Mouse (Mus musculus) forebrain, embryonic 13.5 days (tissue): ENCODE data around the gene Hsd17b11. TPM values are rescaled to one million over a fixed set of nuclear protein-coding genes. Genes with fewer than 3 reads are reported as not detected.

Source experiments
- ATAC-seq: fragments of 200-750 bp; cut with Nextera tagmentation; 2 replicates; pipeline ENCODE4 v1.8.0; 2017
- H3K27ac ChIP-seq: fragments of 300-500 bp; sonication (generic); 2 replicates; pipeline ENCODE4 v1.5.1; 2015; ENCODE audit warnings: inconsistent platforms, mild to moderate bottlenecking, moderate library complexity
- H3K27me3 ChIP-seq: fragments of 300-500 bp; sonication (generic); 2 replicates; pipeline ENCODE4 v1.6.1; 2015; ENCODE audit warnings: mild to moderate bottlenecking, inconsistent platforms
- H3K36me3 ChIP-seq: fragments of 300-500 bp; sonication (generic); 2 replicates; pipeline ENCODE4 v1.6.1; 2015; ENCODE audit warnings: mild to moderate bottlenecking, inconsistent platforms; ENCODE audit not compliant: poor library complexity, severe bottlenecking
- H3K4me1 ChIP-seq: fragments of 300-500 bp; sonication (generic); 2 replicates; pipeline ENCODE4 v1.6.1; 2015; ENCODE audit warnings: inconsistent platforms
- H3K4me2 ChIP-seq: fragments of 300-500 bp; sonication (generic); 2 replicates; pipeline ENCODE4 v1.6.1; 2015; ENCODE audit warnings: inconsistent platforms, mild to moderate bottlenecking, moderate library complexity
- H3K4me3 ChIP-seq: fragments of 300-500 bp; sonication (generic); 2 replicates; pipeline ENCODE4 v1.5.1; 2015; ENCODE audit warnings: mild to moderate bottlenecking, inconsistent platforms
- H3K9ac ChIP-seq: fragments of 300-500 bp; sonication (generic); 2 replicates; pipeline ENCODE4 v1.6.1; 2015; ENCODE audit warnings: mild to moderate bottlenecking, inconsistent platforms
- H3K9me3 ChIP-seq: fragments of 300-500 bp; sonication (generic); replicated peaks from 2 replicates; pipeline ENCODE4 v1.6.1; 2016; ENCODE audit warnings: inconsistent platforms
- WGBS: fragments of 180-500 bp; shearing (Covaris S2); methylation state at CpG from one replicate; pipeline ENCODE4 v1.1.7; 2015; 5-methylcytosine and 5-hydroxymethylcytosine counted together
- polyA plus RNA-seq: library from polyadenylated mRNA; unstranded; fragments of >200 nt; fragmentation: Nextera tagmentation; extraction: Ambion mirVana; gene quantifications from 2 replicates; pipeline ENCODE4 v1.2.1, GENCODE M21; 2015

The Hsd17b11 gene
- polyA plus RNA-seq, 1 experiment from 2014 or later, result 1.1 TPM

DNA sequence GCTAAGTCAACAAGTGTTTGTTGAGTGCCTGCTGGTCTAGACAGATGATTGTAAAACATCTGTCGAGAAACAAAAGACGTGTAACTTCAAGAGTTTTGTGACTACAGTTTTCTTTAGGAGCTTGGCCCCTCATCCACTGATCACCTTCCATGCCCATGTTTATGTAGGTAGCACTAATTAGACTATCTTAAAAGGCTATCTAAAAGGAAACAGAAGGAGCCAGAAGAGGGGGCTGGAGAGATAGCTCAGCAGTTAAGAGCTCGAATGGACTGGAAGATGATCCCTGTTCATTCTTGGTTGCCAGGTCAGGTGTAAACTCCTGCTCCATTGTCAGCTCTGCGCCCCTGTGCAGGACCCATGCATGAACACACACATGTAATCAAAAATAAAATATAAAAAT lies 26.4 kb upstream of the Hsd17b11 start:
- H3K36me3 ChIP-seq, result peaks cover 23% of the 10 kb centered on the region
- no peak for ATAC-seq
- no peaks in the 10 kb centered on the region for H3K9me3 ChIP-seq
- H3K27me3 ChIP-seq, result no peaks in the 10 kb centered on the region
- peak overlapping the region; percentile 57 for H3K4me2 ChIP-seq
- WGBS, result 54% methylated on average over 4 of the region's 4 CpGs
- no peak overlapping the region for H3K27ac ChIP-seq
- H3K4me1 ChIP-seq, result peaks cover 17% of the 10 kb centered on the region
- H3K9ac ChIP-seq, result no peak overlapping the region
- H3K4me3 ChIP-seq, result peak overlapping the region; percentile 70

DNA sequence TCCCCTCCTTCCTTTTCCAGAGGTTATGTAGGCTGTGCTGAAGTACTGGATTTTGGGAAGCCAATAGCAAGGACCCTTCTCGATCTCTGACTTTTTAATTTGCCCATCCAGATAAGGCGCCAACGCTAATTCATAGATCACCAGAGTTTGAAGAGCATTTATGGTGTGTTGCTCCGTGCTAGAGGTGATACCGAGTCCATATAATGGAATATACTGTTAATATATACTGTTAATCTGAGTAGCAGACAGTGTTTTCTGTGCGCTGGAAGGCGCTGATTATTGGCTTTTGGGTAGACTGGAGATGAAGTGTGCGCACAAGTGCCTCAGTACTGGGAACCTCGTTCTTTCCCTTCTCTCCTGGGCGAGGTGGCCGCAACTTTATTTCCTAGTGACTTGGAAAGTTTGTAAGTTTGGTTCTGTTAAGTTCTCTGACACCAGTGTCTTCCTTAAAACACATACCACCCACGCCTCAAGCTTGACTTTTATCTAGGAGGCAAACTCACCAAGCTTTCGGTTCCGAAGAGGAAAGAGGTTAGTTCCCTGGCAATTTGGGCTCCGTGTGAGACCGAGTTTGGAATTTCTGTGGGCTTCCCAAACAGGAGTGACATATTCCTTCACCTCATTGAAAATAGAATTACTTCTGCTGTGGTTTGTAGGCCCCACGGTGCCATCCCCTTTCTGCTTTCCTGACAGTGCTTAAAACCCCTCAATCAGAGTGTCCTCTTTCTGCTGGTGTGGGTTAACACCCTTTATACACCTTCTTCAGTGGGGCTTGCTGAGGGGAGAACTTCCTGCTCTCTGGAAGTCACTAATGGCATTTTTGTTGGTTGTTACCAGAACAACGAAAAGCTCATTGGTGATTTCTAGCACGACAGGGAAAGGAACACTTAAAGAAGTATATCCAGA lies 25.7 kb upstream of the Hsd17b11 start:
- Histone ChIP-seq H3K9me3 (no peaks in the 10 kb centered on the region), H3K9ac (peak overlapping the region; percentile 81), H3K27ac (peak overlapping the region; percentile 48; the same call in 1 of the 2 replicates), H3K36me3 (peaks cover 20% of the 10 kb centered on the region), H3K27me3 (no peaks in the 10 kb centered on the region), H3K4me2 (peak overlapping the region; percentile 57), H3K4me1 (peaks cover 17% of the 10 kb centered on the region), H3K4me3 (peak overlapping the region; percentile 70)
- WGBS, result 12% methylated on average over 19 of the region's 19 CpGs
- no peak; the same call in 1 of the 2 replicates for ATAC-seq

DNA sequence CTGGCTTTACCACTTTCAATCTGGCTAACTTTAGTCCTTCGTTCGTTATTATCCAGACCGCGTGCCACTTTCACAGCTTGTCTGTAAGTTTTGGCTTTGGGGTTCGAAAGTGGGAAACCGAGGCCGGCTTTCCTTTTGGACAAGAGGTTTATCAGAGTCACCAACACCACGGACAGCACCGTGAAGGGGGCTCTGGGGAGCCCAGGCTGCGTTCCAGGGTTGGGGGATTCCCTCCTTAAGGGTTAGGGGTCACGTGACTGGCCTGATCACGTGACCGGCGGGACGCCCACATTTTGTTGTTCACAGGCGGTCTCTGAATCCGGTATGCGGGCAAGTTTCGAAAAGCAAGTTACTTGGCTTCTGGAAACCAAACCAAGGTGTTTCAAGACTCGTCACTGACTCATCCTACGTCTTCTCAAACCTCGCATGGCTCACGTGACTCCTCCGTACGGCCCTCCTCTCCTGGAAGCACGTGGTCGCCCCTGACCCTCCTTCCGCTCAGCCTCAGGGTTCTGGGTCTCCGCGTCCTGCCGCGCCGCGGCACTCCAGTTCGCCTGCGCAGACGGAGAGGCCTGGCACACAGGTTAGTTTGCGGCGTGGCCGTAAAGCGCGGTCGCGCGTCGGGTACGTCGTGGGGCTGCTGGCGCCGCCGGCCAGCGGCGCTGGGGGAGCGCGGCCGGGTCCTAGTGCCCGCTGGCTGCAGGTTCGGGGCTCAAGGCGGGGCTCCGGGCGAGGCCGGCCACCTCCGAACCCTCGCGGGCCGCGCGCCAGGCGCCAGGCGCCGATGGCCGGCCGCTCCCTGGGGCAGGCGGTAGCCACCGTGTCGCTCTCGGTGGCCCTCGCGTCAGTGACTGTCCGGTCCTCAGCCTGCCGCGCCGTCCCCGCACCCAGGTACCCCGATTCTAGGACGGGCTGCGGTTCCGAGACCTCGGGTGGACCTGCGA lies 24.8 kb upstream of the Hsd17b11 start, which contains the start of gene Nudt9:
Gene Nudt9, plus strand, starts transcription at position 51 of the 944 bp plus-strand sequence.
- peak within 1 kb of the TSS; percentile 70 for H3K4me3 ChIP-seq
- H3K36me3 ChIP-seq, result peaks cover 11% of the 10 kb centered on the region
- H3K9me3 ChIP-seq, result no peaks in the 10 kb centered on the region
- H3K9ac ChIP-seq, result peak within 1 kb of the TSS; percentile 81
- H3K4me2 ChIP-seq, result peak within 1 kb of the TSS; percentile 57
- peaks cover 17% of the 10 kb centered on the region for H3K4me1 ChIP-seq
- H3K27ac ChIP-seq, result peak within 1 kb of the TSS; percentile 48
- ATAC-seq, result peak; percentile 99
- no peaks in the 10 kb centered on the region for H3K27me3 ChIP-seq
- 6% methylated on average over 82 of the region's 90 CpGs for WGBS

DNA sequence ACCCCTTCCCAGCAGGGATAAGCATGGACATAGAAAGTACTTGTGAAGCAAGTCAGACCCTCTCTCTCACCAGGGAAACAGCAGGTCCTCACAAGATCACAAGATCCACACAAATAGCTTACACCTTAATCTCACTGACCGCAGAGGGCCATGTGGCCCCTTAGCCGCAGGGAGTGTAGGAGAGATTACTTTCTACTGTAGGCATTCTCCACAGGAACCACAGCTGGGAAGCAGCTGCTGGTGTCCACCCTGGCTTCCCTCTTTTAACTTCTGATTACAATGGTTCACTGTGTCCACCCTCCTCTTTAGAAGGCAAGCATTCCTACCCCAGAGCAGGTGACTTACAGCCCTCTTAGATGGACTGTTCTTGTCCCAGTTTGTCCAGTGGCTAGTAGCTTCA lies 22.0 kb upstream of the Hsd17b11 start:
- Histone ChIP-seq H3K4me1 (peaks cover 17% of the 10 kb centered on the region), H3K4me3 (no peak overlapping the region), H3K27ac (no peak overlapping the region), H3K27me3 (no peaks in the 10 kb centered on the region), H3K4me2 (no peak overlapping the region), H3K9me3 (no peaks in the 10 kb centered on the region), H3K9ac (no peak overlapping the region), H3K36me3 (no peaks in the 10 kb centered on the region)
- 68% methylated on average over 2 of the region's 2 CpGs for WGBS
- ATAC-seq, result no peak

DNA sequence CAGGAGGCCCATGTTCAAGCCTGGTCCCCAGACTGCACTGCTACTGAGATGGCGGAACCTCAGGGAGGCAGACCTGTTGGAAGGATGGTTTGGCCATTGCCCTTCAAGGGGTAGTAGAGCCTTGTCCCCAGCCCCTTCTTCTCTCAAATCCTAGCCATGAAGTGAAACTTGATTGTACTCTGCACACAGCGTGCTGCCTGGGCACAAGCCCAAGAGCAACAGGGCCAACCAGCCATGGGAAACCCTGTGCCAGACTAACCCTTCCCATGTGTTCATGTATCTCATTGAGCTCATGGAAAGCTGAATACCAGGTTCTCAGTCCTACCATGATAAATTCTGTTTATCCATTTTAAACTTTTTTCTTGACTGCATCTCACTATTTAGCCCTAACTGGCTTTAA lies 21.2 kb upstream of the Hsd17b11 start:
- Histone ChIP-seq H3K4me3 (no peak overlapping the region), H3K27ac (no peak overlapping the region), H3K27me3 (no peaks in the 10 kb centered on the region), H3K4me1 (peaks cover 13% of the 10 kb centered on the region), H3K36me3 (no peaks in the 10 kb centered on the region), H3K9me3 (no peaks in the 10 kb centered on the region), H3K4me2 (no peak overlapping the region), H3K9ac (no peak overlapping the region)
- 87% methylated on average over 2 of the region's 2 CpGs for WGBS
- no peak for ATAC-seq

DNA sequence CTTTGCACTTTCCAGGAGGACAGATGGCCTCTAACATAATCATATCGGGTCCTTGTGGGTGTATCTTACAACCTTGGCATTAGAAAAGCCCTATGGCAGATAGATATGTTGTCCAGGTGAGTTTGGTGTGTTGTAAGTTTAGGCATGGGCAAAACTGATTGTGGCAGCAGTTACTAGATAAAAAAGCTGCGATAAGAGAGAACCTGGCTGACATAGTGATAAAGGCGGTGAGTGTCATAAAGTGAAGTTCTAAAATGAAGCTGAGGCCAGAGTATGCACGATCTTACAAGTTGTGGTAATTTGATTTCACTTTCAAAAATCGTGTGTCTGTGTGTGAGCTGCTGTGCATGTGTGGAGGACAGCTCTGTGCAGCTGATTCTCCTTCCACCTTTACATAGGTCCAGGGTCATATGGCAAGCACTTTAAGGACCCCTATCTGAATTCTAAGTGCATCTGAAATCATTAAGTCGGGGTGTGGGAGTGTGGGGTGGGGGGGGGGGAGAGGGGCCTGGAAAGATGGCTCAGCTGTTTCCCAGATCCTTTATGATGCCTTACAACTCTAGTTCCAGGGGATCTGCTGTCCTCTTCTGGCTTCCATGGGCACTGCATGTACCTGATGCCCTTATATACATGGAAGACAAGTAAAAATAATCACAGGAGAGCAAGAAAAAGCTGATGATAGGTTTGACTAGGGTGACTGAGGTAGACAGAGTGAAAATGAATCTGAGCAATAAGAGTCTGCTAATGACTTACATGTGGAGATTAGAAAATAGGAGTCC lies 17.6 kb upstream of the Hsd17b11 start:
- no peak overlapping the region for H3K27ac ChIP-seq
- no peaks in the 10 kb centered on the region for H3K27me3 ChIP-seq
- H3K4me2 ChIP-seq, result no peak overlapping the region
- WGBS, result 74% methylated on average over 6 of the region's 6 CpGs
- no peaks in the 10 kb centered on the region for H3K4me1 ChIP-seq
- H3K4me3 ChIP-seq, result no peak overlapping the region
- no peak for ATAC-seq
- no peak overlapping the region for H3K9ac ChIP-seq
- no peaks in the 10 kb centered on the region for H3K9me3 ChIP-seq
- H3K36me3 ChIP-seq, result no peaks in the 10 kb centered on the region

DNA sequence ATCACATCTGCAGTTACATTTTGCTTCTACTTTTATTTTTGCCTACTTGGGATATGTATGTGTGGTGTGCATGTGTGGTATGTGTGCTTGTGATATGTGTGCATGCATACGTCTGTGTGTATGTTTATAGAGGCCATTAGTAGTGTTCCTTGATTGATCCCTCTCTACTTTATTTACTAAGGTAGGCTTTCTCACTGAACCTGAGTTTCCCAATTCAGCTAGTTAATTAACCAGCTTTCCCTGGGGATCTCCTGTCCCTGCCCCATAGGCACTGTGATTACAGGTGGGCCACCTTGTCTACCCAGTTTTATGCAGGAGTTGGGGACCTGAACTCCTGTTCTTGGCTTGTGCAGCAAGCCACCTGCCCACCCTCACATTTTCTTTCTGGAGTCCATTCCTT lies 15.0 kb upstream of the Hsd17b11 start:
- no peak for ATAC-seq
- Histone ChIP-seq H3K9ac (no peak overlapping the region), H3K4me3 (no peak overlapping the region), H3K9me3 (no peaks in the 10 kb centered on the region), H3K4me2 (no peak overlapping the region), H3K4me1 (no peaks in the 10 kb centered on the region), H3K27me3 (no peaks in the 10 kb centered on the region), H3K36me3 (no peaks in the 10 kb centered on the region), H3K27ac (no peak overlapping the region)
- WGBS, result 96% methylated on average over 1 of the region's 1 CpGs

DNA sequence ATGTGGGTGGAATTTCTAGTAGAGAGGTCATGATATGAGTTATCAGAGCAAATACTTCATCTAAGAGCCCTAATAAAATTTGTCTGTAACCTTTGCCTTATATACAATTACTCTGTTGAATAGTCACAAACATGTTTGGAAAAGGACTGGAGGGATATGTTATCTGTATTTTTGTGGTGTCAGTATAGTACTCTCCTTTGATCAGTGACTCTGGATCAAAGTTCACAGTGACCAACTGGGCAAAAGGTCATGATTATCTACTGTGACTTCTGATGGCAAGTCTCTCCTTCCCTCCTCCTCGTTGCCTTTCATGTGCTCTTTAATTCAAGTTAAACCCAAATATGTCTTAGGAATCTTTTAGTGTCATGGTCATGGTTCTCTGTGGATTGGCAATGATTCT lies 14.1 kb upstream of the Hsd17b11 start:
- Histone ChIP-seq H3K9ac (no peak overlapping the region), H3K27ac (no peak overlapping the region), H3K27me3 (no peaks in the 10 kb centered on the region), H3K4me2 (no peak overlapping the region), H3K36me3 (no peaks in the 10 kb centered on the region), H3K4me1 (no peaks in the 10 kb centered on the region), H3K4me3 (no peak overlapping the region), H3K9me3 (no peaks in the 10 kb centered on the region)
- 70% methylated on average over 1 of the region's 1 CpGs for WGBS
- ATAC-seq, result no peak

DNA sequence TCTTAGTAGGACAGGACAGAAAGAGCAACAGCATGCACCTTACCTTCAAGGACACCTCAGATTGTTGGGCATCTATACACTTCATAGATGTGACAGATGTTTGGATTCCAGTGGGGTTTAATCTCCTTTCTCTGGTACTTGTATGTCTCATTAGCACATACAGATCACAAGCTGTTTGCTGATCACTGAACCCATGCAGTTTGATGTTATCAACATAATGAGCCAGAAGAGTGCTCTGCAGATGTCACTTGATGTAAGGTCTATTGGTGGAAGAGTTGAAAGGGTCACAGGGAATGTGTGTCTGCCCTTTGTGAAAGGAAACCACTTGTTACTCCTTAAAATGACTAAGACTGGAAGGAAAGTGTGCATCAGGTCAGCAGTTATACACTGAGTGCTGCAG lies 13.3 kb upstream of the Hsd17b11 start:
- H3K9me3 ChIP-seq, result no peaks in the 10 kb centered on the region
- no peak overlapping the region for H3K9ac ChIP-seq
- no peaks in the 10 kb centered on the region for H3K27me3 ChIP-seq
- no peak overlapping the region for H3K27ac ChIP-seq
- H3K4me2 ChIP-seq, result no peak overlapping the region
- no peak for ATAC-seq
- no peak overlapping the region for H3K4me3 ChIP-seq
- H3K36me3 ChIP-seq, result no peaks in the 10 kb centered on the region
- no peaks in the 10 kb centered on the region for H3K4me1 ChIP-seq

DNA sequence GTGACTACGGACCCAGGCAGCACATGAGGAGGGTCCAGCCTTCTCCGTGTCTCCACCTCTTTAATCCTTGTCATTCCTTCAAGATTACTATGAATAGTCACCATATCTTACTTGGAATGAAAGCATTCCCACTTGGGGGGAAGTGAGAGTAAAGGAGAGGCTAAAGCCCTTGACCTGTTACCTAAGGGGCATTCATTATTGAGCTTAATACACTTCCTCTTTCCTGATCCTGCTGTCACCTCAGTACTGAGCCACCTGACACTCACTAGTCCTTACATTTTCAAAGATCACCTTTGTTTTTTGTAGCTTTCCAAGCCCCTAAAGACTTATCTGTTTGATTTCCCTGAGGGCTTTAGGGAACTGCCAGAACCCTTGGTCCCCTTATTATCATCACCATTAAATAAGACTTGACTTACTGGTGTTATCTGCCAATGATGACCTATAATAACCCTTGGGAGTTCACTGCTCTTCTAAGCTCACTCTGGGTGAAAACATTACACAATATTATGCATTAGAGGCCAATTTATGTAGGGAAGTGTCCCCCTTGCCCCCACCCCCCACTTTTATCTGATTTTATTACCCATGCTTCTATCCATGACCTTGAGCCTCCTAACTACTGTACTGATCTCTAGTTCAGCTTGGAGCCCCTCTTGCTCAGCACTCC lies 10.8 kb upstream of the Hsd17b11 start:
- Histone ChIP-seq H3K9me3 (no peaks in the 10 kb centered on the region), H3K4me2 (no peak overlapping the region), H3K27ac (no peak overlapping the region), H3K4me1 (no peaks in the 10 kb centered on the region), H3K27me3 (no peaks in the 10 kb centered on the region), H3K4me3 (no peak overlapping the region), H3K9ac (no peak overlapping the region), H3K36me3 (no peaks in the 10 kb centered on the region)
- 89% methylated on average over 2 of the region's 2 CpGs for WGBS
- ATAC-seq, result no peak

DNA sequence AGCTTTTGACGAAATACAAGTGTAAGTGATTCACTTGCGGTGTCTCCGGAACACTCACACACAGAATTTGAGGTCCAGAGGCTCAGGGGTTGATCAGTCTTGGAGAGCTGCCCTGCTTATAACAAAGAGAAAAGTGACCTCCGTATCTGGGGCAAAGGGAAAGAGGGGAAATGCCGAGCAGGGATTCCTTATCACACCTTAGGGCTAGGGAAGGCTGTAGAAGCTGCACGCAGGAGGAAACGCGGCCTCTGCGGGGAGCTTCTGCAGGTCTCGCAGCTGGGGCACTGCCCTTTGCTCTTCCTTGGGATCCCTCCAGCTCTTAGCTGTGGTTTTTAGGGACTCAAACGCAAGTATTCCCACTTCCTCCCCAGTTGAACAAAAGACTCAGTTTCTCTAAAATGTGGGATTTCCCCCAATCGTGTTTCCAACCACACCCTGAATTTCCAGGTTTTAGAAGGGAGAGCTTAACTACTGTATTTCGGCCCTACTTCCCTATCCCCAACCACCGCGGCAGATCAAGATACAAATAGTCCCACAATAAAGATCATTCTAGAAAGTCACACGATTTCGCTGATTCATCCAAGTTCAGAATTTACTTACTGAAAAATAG lies 3.6 kb upstream of the Hsd17b11 start:
- no peak overlapping the region for H3K27ac ChIP-seq
- no peak for ATAC-seq
- WGBS, result 48% methylated on average over 17 of the region's 17 CpGs
- H3K36me3 ChIP-seq, result no peaks in the 10 kb centered on the region
- no peak overlapping the region for H3K9ac ChIP-seq
- H3K27me3 ChIP-seq, result peaks cover 25% of the 10 kb centered on the region
- no peak overlapping the region for H3K4me2 ChIP-seq
- H3K4me1 ChIP-seq, result peaks cover 5% of the 10 kb centered on the region; the same call in 1 of the 2 replicates
- H3K4me3 ChIP-seq, result no peak overlapping the region
- H3K9me3 ChIP-seq, result no peaks in the 10 kb centered on the region
